Mouse (Mus musculus): ENCODE results near the gene Ms4a6b.
"Not testable (repeated sequence)": the region's sequence is repeated elsewhere in the genome, so short reads cannot be mapped to it uniquely, and the experiment has no call there.

The Ms4a6b gene

DNA sequence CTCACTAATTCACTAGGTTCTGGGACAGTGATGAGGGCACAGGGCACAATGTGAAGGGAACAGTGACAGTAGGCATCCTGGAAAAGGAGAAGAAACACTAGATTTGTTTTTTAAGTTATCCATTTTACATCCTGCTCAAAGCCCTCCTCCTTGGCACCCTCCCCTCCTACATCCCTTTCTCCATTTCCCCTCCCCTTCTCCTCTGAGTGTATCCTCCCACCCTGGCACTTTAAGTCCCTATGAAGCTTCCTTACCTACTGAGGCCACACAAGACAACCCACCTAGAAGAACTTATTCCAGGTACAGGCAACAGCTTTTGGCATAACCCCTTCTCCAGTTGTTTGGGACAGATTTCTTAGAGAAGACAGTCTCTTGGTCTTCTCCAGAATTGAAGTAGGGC lies at the start of gene Ms4a6b:
Gene Ms4a6b (plus strand): TSS at position 267 of the 400 bp plus-strand sequence.
- DNase-seq (ENCODE audit: low read depth) = no peak

DNA sequence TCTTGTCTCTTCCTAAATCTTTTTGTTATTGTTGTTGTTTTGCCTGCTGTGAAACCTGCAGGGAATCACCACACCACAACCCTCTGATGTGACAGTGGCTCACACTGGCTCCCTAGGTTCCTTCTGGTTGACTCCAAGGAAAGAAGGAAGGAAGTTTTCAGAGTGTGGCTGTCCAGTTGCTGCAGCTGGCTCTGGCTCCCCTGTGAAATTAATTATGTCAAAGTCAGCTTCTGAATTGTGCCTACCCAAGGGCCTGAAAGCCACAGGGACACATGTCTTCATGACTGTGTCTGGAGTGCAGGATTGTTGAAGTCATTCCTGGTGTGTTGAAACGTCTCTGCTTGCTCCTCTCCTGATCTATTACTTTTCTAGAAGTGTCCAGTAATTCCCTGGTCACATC lies 48.0 kb upstream of the Ms4a6b start:
- not testable (repeated sequence) for DNase-seq (ENCODE audit: low read depth)

DNA sequence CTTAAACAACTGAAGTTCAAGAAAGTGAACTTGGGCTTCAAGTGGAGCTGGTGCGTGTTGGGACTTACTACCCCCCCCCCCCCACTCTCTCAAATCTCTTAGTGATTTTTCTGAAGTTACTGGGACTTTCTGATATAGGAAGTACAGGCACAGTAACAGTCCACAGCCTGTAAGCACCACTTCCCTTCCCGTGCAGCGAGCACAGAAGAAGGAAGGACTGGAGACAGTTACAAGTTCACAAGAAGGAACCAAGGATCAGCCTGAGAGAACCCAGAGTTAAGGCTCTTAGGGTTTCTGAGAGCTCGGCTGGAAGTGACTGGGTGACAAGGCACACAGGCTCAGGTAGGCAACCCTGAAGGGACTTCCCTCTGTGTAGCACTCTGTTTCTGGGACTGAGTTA lies 47.1 kb upstream of the Ms4a6b start, which contains the start of gene Ms4a6c:
Gene Ms4a6c (plus strand): TSS at position 152 of the 400 bp plus-strand sequence.
- DNase-seq (ENCODE audit: low read depth) = not testable (repeated sequence)

DNA sequence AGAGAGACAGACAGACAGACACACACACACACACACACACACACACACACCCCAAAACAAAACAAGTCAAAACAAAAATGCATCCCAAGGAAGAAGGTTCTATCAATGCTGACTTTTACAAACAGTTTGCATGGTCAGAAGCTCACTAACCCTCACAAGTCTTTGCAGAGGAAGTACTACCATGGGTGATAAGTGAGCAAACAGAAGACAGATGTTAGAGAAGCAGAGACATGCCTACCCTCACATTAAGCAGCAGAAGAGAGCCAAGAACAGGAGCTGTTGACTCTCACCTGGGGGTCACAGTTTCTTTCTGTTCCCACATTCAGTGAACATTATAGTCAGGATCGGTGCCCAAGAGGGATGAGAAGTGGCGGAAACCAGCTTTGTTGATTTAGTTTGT lies 36.6 kb upstream of the Ms4a6b start:
- DNase-seq (ENCODE audit: low read depth) = no peak

DNA sequence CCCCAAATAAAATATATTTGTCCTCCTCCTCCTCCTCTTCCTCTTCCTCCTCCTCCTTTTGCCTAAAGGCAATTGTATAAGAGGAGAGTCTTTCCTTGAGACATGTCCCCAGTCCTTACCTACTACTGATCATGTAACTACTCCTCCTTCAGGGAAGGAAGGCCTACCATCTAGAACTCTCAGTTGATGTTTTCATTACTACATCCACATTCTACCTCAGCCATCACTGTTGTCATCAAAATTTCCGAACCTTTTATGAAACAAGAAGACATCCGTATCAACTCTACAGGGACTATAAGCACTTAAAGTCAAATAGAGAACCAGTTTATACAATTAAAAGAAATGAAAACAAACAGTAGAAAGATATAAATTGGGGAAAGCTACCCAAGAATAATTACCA lies 33.6 kb upstream of the Ms4a6b start:
- DNase-seq (ENCODE audit: low read depth) = no peak

DNA sequence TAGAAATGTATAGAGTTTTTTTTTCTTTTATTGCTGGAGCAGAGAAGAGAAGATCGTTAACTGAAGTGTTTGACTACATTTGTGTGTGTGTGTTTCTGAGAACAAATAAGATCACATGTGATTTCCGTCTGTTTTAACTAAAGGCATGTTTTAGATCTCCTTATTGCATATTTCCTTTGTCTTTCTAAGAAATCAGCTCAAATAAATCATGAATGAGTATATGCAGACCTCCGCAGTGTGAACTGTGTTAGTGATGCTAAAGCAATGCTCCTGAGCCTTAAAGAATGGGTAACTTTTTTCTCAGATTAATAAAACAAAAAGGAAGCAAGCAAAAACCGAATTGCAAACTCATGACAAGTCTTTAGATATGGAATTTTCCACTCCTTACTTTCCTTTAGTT lies 32.4 kb upstream of the Ms4a6b start:
- no peak for DNase-seq (ENCODE audit: low read depth)

DNA sequence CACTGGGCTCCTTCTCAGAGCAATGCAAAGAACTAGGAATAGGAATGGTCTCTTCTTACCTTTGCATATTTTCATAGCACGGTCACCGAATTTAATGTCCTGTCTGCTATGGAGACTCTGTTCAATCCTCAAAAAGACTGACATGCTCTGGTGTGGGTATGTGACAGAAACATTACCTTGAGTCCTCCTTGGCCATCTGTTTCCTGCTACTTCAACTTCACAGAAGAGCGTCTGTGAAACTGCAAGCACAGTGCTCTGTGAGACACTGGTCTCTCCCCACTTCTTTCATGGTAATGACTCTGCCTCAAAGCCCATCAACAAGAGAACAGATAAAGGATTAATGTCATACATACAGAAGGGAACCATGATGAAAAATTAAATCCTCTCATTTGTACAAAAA lies 31.9 kb upstream of the Ms4a6b start:
- no peak for DNase-seq (ENCODE audit: low read depth)

DNA sequence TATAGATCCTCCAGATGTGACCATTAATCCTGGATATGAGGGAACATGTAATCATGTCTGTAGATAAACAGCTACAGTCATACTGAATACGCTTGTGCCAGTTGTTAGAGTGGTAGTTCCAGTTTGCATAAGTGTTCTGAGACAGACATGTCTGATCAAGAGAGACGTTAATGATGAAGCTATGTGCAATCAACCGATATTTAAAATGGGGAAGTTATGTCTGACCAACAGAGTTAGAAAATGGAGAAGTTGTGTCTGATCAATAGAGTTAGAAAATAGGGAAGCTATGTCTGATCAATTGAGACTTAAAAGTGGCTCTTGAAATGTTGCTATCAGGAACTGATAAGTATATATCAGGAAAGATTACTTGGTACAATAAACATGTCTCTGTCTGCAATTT lies 31.0 kb upstream of the Ms4a6b start:
- no peak for DNase-seq (ENCODE audit: low read depth)

DNA sequence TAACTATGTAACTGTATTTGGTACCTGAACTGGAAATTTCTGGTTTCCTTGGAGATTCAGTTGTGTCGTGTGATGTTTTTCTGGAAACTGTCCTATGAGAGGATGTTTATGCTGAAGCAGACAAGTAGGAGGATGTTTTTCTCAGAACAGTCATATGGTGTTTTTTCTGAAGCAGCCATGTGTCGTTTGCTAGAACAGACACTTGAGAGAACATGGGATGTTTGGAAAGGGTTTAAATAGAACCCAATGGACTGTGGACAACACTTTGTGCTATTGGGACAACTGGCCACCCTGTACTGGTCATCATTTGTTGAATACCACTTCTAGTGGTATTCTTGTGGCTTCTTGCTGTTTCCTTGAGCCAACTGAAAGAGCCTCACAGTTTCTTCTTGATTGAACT lies 30.6 kb upstream of the Ms4a6b start, which contains the start of gene Gm8369:
Gene Gm8369 (plus strand): TSS at position 193 of the 400 bp plus-strand sequence.
- DNase-seq (ENCODE audit: low read depth) = no peak

DNA sequence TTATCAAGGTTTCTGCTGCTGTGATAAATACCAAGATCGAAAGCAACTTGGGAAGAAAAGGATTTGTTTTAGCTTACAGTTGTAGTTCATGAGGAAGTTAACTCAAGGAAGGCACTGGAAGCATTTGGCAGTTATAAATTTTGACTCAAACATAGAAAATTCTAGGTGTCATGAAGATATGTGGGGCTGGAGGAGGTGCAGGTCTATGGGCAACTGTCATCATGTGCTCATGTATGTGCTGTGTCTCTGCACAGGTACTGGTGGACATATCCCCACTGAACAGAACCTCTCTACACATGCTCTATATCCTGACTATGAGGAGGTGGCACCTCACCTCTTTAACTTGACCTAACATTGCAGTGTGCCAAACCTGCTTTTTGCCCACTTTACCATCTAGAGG lies 29.7 kb upstream of the Ms4a6b start:
- no peak for DNase-seq (ENCODE audit: low read depth)

DNA sequence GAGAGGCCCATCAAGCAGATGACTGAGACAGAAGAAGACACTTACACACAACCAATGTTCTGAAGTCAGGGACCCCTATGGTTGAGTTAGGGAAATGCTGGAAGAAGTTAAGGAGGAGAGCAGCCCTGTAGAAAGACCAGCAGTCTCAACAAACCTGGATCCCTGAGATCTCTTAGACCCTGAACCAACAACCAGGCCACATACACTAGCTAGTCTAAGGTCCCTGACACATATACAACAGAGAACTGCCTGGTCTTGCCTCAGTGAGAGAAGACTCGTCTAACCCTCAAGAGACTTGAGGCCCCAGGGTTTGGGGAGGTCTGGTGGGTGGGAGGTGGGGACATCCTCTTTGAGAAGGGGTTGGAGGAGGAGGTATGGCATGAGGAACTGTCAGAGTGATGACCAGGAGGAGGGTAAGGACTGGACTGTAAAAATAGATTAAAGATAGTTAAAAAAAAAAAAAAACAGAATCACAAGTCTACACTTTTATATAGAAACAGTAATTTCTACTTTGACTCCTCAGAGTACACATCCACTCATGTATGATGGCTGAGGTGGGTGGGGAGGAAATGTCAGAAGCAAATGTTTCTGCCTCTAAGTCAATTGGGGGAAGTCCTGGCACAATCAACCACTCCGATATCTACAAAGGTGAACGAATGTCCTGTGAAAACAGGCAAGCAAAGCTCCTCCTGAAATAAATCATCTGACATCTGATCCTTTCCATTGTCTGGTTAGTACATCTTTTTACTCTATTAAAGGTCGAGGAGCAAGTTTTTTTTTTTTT lies 24.7 kb upstream of the Ms4a6b start:
- DNase-seq (ENCODE audit: low read depth) = no peak

DNA sequence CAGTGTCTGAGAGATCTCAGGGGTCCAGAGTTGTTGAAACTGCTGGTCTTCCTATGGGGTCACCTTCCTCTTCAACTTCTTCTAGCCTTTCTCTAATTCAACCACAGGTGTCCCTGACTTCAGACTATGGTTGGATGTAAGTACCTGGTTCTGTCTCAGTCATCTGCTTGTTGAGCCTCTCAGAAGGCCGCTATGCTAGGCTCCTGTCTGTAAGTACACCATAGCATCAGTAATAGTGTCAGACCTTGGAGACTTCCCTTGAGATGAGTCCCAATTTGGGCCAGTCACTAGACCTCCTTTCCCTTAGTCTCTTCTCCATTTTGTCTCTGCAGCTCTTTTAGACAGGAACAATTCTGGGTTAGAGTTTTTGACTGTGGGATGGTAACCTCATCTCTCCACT lies 23.6 kb upstream of the Ms4a6b start:
- no peak for DNase-seq (ENCODE audit: low read depth)

DNA sequence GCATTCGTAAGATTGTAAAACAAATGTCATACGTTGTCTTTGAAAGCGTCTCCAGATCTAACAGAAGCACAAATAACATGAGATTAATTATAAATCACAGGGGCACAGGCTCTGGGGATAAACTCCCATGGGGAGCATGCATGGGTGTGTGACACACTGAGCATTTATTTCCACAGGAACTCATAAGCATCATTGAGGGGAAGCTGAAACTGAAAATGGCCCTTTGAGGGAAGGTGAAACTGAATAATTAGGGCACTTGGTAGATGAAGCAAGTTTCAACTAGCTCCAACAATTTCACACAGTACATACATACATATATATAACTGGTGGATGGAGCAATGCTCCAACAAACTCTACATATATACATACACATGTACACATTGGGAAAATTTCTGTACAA lies 21.8 kb upstream of the Ms4a6b start:
- DNase-seq (ENCODE audit: low read depth) = no peak

DNA sequence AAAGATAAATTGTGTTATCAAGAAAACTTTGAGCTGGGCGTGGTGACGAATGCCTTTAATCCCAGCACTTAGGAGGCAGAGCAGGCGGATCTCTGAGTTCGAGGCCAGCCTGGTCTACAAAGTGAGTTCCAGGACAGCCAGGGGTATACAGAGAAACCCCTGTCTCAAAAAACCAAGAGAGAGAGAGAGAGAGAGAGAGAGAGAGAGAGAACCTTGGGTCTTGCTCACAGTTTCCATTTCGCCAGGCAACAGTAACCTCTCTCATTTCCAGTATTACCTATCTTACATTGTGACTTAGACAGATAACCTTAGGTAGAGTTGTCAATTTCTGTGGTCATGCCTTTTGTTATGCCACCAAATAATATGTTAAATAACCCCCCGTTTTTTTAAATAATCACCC lies 20.0 kb upstream of the Ms4a6b start:
- DNase-seq (ENCODE audit: low read depth) = no peak

DNA sequence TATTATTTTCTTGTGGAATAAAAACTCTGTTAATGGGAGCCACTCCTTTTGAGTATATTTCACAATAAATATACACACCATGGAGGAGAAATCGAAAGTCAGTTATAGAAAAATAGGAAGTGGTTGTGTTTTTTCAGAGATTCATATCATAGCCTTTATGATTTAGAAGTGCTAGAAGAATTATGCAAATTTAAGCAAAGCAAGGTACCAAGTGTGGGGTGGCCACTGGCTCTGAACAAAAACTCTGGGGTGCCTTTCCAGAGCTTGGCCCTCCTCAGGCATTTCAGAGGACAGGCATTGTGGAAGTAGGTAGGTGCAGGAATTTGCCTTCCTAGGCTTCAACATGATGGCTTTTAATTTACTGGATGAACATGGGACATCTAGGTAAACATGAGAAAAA lies 19.0 kb upstream of the Ms4a6b start:
- DNase-seq (ENCODE audit: low read depth) = not testable (repeated sequence)

DNA sequence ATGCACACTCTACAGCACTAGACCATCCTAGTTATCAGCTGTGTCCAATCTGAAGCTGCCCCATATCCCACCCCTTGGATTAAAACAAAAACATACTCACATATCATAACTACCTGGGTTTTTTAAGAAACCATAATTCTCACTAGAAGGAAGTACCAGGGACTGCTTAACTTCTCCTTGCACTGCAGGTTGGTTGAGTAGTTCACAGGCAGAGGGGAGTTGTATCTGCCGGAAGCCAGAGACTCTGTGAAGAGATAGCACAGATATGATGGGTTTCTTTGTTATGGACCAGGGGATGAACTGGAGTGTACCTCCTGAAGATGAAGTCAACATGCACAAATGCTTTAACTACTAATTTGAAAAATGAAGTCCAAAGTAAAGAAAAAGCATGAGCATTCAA lies 15.5 kb upstream of the Ms4a6b start:
- no peak for DNase-seq (ENCODE audit: low read depth)

DNA sequence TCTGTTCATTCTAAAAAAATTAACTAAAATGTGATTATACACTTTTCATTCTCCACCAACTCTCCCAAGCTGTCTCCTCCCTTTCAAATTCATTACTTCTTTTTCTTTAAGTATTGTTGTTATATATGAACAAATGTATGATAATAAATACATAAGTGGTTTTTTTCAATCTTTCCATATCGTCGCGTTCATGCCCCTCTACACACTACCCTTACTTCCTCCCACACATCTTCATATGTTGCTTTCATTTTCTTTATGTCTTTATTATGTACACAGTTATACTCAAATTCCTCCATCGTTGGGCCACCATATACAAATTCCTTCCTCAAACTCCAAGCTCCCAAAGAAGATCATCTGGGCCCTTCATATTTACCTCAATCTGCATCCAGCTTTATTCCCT lies 15.0 kb upstream of the Ms4a6b start:
- DNase-seq (ENCODE audit: low read depth) = no peak

DNA sequence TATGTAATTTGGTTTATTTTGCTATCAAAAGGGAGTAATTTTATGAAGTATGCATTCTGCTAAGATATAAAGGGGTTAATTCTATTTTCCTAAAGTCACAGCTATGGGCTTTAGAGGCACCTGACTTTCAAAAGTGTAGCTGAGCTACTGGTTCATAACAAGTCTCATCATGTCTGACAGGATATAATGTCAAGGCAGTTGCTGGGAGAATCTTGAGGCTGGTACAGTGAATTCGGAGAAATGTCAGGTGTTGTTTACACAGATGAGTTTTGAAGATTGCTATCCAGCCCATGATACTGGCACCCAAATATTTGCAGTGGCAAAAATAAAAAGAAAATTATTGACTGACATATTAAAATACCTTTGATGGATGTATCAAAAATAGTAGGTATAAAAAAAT lies 11.5 kb upstream of the Ms4a6b start:
- DNase-seq (ENCODE audit: low read depth) = no peak

DNA sequence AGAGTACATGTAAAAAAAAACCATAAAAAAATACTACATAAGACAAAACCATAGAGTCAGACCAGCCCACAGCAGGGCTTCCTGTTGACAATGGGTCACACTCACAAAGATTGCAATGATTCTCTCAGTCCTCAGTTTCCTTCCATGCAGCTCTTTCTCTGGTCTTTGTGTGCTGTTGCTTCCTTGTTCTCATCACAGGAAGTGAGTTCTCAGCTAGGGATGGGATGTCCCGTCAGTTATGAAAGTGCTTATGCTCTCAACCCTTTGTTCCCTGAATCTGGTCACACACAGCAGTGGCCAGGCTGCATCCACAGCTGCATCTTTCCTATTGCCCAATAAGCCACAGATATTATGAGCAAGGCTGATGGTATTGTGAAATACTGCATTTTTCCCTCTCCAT lies 2.9 kb upstream of the Ms4a6b start:
- no peak for DNase-seq (ENCODE audit: low read depth)

DNA sequence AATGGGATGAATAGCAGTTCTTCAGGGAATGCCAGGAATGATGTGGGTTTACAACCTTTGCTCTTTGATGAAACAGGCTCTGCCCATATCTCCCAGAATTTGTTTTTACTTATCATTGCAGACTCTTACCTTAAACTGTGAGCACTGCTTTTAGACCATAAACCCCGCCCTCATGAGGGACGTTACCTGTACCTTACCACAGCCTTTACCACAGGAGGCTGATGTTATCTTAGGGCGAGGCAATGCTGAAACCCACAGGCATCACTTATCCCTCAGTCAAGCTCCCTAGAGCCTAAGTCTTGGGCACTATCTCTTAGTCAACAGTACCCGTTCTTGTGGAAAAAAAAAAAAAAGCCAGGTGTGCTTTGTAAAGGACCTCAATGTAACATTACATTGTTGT lies 533 bp downstream of the Ms4a6b start:
- DNase-seq (ENCODE audit: low read depth) = no peak

DNA sequence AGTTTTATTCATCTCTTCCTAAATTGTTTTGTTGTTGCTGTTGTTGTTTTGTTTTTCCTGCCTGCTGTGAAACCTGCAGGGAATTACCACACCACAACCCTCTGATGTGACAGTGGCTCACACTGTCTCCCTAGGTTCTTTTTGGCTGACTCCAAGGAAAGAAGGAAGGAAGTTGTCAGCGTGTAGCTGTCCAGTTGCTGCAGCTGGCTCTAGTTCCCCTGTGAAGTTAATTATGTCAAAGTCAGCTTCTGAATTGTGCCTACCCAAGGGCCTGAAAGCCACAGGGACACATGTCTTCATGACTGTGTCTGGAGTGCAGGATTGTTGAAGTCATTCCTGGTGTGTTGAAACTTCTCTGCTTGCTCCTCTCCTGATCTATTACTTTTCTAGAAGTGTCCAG lies 1.1 kb downstream of the Ms4a6b start:
- not testable (repeated sequence) for DNase-seq (ENCODE audit: low read depth)

DNA sequence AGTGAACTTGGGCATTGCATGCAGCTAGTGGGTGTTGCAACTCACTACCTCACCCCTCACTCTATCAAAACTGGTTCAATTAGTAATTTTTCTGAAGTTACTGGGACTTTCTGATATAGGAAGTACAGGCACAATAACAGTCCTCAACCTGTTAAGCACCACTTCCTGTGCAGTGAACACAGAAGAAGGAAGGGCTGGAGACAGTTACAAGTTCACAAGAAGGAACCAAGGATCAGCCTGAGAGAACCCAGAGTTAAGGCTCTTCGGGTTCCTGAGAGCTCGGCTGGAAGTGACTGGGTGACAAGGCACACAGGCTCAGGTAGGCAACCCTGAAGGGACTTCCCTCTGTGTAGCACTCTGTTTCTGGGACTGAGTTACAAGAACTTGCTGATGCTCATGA lies 2.0 kb downstream of the Ms4a6b start:
- not testable (repeated sequence) for DNase-seq (ENCODE audit: low read depth)

DNA sequence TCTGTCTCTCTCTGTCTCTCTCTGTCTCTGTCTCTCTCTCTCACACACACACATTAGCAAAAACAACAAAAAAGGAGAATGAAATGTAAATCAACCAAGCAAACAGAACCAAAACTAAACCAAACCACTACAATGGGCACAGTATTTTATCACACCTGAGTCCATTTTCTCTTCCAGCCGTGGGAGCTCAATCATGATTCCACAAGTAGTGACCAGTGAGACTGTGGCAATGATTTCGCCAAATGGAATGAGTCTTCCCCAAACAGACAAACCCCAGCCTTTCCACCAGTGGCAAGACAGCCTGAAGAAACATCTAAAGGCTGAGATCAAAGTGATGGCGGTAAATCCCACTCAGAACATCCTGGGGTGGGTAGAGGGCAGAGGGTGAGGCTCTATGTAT lies 3.8 kb downstream of the Ms4a6b start:
- no peak for DNase-seq (ENCODE audit: low read depth)

DNA sequence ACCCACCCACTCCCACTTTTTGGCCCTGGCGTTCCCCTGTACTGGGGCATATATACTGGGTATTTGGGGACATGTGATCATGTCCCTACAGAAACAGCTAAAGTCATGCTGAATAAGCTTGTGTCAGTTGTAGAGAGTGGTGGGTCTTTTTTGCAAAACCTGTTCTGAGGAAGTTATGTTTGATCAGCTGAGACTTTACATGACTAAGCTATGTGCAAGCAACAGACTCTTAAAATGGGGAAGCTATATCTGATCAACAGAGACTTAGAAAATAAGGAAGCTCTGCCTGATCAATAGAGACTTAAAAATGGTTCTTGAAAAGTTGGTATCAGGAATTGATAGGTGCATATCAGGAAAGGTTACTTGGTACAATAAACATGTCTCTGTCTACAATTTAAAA lies 17.1 kb downstream of the Ms4a6b start:
- no peak for DNase-seq (ENCODE audit: low read depth)
